Mouse (Mus musculus) gastrocnemius, postnatal 25 days (tissue): Measurements from ENCODE around the gene Lhx4. TPM values are rescaled to one million over a fixed set of nuclear protein-coding genes. Genes with fewer than 3 reads are reported as not detected.

ENCODE experiments used
- DNase-seq: peaks from one replicate; pipeline ENCODE4 v3.0.0; 2022
- total RNA-seq, 2 experiments: library from RNA; stranded (reverse); gene quantifications; 1 replicate in 1 of 2; 2 replicates in 1 of 2; pipeline ENCODE4 v1.2.3; 2021

Gene Lhx4
- total RNA-seq, 2 experiments from 2014 or later, result not detected

GRCm38 (mm10) chr1:155703191-155703680 is 48.2 kb downstream of the Lhx4 start:
- DNase-seq, result no peak

GRCm38 (mm10) chr1:155700886-155701285 is 50.6 kb downstream of the Lhx4 start:
- DNase-seq, result no peak

- DNase-seq, result no peak
Observed at GRCm38 (mm10) chr1:155698373-155699159, 52.9 kb downstream of the Lhx4 start.

GRCm38 (mm10) chr1:155693443-155693842 is 58.0 kb downstream of the Lhx4 start:
- DNase-seq, result no peak

- no peak for DNase-seq
Observed at GRCm38 (mm10) chr1:155693026-155693425, 58.5 kb downstream of the Lhx4 start.

GRCm38 (mm10) chr1:155692230-155692629 is 59.3 kb downstream of the Lhx4 start:
- no peak for DNase-seq

- no peak for DNase-seq
Observed at GRCm38 (mm10) chr1:155689558-155689957, 61.9 kb downstream of the Lhx4 start.

- DNase-seq, result no peak
Observed at GRCm38 (mm10) chr1:155689141-155689540, 62.3 kb downstream of the Lhx4 start.

GRCm38 (mm10) chr1:155686816-155687215 is 64.7 kb downstream of the Lhx4 start:
- no peak for DNase-seq

GRCm38 (mm10) chr1:155681116-155681799 is 70.2 kb downstream of the Lhx4 start:
- DNase-seq, result no peak

GRCm38 (mm10) chr1:155675570-155675969 is 75.9 kb downstream of the Lhx4 start:
- no peak for DNase-seq

GRCm38 (mm10) chr1:155663994-155664393 is 87.5 kb downstream of the Lhx4 start:
- DNase-seq, result no peak

GRCm38 (mm10) chr1:155656321-155656720 is 95.2 kb downstream of the Lhx4 start:
- no peak for DNase-seq

- no peak for DNase-seq
Observed at GRCm38 (mm10) chr1:155654961-155655360, 96.5 kb downstream of the Lhx4 start.

GRCm38 (mm10) chr1:155650121-155650846 is 101.2 kb downstream of the Lhx4 start:
- no peak for DNase-seq

Other genes starting within 250 kb of the Lhx4 start
- gene Acbd6, start 193.6 kb downstream of the Lhx4 start, total RNA-seq, result 10 to 100 TPM; 49.5 to 55.4 TPM
- gene Qsox1, start 61.2 kb upstream of the Lhx4 start, total RNA-seq, result 10 to 100 TPM; 16.0 to 36.4 TPM
- gene Cep350, start 221.6 kb upstream of the Lhx4 start, total RNA-seq, result 10 to 100 TPM; 30.7 to 32.1 TPM